In genomic region chr9:102492031-102492795, GRCm38 (mm10) we compare ENCODE assay signal across 8 mouse cellular contexts. TPM values are rescaled to one million over a fixed set of nuclear protein-coding genes. Genes with fewer than 3 reads are reported as not detected.
DNase-seq lines count a peak whose midpoint lies in the region; ATAC-seq and TF ChIP-seq lines count a peak whose summit lies in the region.

No protein-coding gene starts in this region.

- H3K4me2 ChIP-seq in kidney, postnatal 0 days (ENCODE audit: low read length) = no peak overlapping the region

- peak; percentile 29 to 49 for DNase-seq in adrenal gland, adult (ENCODE audit: inconsistent age in 2 of 2, low spot score in 1 of 2)
- no peak for DNase-seq in adrenal gland, postnatal 4 days (ENCODE audit: low spot score in 2 of 2)
- DNase-seq in kidney, postnatal 0 days (ENCODE audit: low spot score) = no peak
- no peak for DNase-seq in kidney, adult 9 months
- DNase-seq in T-cell, adult 2 months (ENCODE audit: low spot score) = peak; percentile 8
- peak; percentile 38 for DNase-seq in mesoderm, embryonic 11.5 days (ENCODE audit: low read depth, low spot score)
- DNase-seq in spleen, adult 12 weeks (ENCODE audit: low spot score) = no peak
- no peak for DNase-seq in ovary, adult 18-20 months (ENCODE audit: low spot score)

- WGBS in kidney, postnatal 0 days = 46% methylated on average over 12 of the region's 12 CpGs

- H3K9ac ChIP-seq in kidney, postnatal 0 days (ENCODE audit: low read depth, low read length) = no peak overlapping the region

- no peak overlapping the region for H3K4me3 ChIP-seq in kidney, postnatal 0 days (replicated peaks; ENCODE audit: low read depth, low read length)

- no peaks in the 10 kb centered on the region for H3K36me3 ChIP-seq in kidney, postnatal 0 days (ENCODE audit: insufficient read depth, low read length)

- no peaks in the 10 kb centered on the region for H3K9me3 ChIP-seq in kidney, postnatal 0 days (replicated peaks; ENCODE audit: low read length)

- H3K27ac ChIP-seq in kidney, postnatal 0 days = no peak overlapping the region

- H3K4me1 ChIP-seq in kidney, postnatal 0 days (replicated peaks; ENCODE audit: insufficient read depth, low read length) = no peaks in the 10 kb centered on the region

- no peak for ATAC-seq in kidney, postnatal 0 days (replicated peaks; ENCODE audit: low FRiP score, low read depth)

- H3K27me3 ChIP-seq in kidney, postnatal 0 days (ENCODE audit: insufficient read depth, low read length) = no peaks in the 10 kb centered on the region

- peak; percentile 49 for TF ChIP-seq CTCF in kidney, postnatal 0 days (IDR thresholded peaks at IDR 0.05; ENCODE audit: low read depth)

RNA-seq across cellular contexts. Expression of gene Ky, which starts 13.3 kb away (rescaled TPM):
- 1 to 10 TPM; 1.6 to 4.0 TPM for total RNA-seq in adrenal gland, postnatal 4 days (2021)
- 0.05 TPM in 2 replicates for polyA plus RNA-seq in kidney, postnatal 0 days (2015; fragmentation: Nextera tagmentation; extraction: Ambion mirVana)

Comparison
In these comparisons a context has a peak if more than half of its experiments do, and no peak if none do; other contexts are left out.
1. DNase-seq: peak in adrenal gland, adult (2 of 2), T-cell, adult 2 months (single experiment) and mesoderm, embryonic 11.5 days (single experiment); none in adrenal gland, postnatal 4 days (0 of 2), kidney, postnatal 0 days (single experiment), kidney, adult 9 months (single experiment), spleen, adult 12 weeks (single experiment) and ovary, adult 18-20 months (single experiment).